Mouse (Mus musculus) brain, embryonic 14.5 days (tissue): ENCODE results near the gene Hoxb5. TPM values are rescaled to one million over a fixed set of nuclear protein-coding genes. Genes with fewer than 3 reads are reported as not detected.

Source experiments
- DNase-seq: peaks from one replicate; pipeline ENCODE4 v3.0.0-alpha.2; 2011; ENCODE audit warnings: low read depth
- CTCF ChIP-seq: fragments of 200-500 bp; IDR thresholded peaks from 2 replicates; pipeline ENCODE4 v1.5.1; 2012; ENCODE audit warnings: inconsistent platforms, mild to moderate bottlenecking, moderate library complexity, borderline replicate concordance; ENCODE audit not compliant: insufficient read depth, insufficient read length; ENCODE audit errors: extremely low read depth
- POLR2A ChIP-seq: fragments of 200-500 bp; IDR thresholded peaks from 2 replicates; pipeline ENCODE4 v1.6.1; 2012; ENCODE audit warnings: mild to moderate bottlenecking, inconsistent platforms, borderline replicate concordance; ENCODE audit not compliant: poor library complexity, insufficient read depth, insufficient read length, severe bottlenecking; ENCODE audit errors: extremely low read depth
- polyA plus RNA-seq: library from polyadenylated mRNA; depleted of rRNA; stranded (reverse); fragments of >200 nt; gene quantifications from 2 replicates; pipeline ENCODE4 v1.2.3, GENCODE M21; 2012

The Hoxb5 gene
- polyA plus RNA-seq, 1 experiment = 43.9 TPM

GRCm38 (mm10) chr11:96284774-96285734 is 18.1 kb upstream of the Hoxb5 start:
- no peak for DNase-seq
- TF ChIP-seq POLR2A (no peak), CTCF (no peak)

DNA sequence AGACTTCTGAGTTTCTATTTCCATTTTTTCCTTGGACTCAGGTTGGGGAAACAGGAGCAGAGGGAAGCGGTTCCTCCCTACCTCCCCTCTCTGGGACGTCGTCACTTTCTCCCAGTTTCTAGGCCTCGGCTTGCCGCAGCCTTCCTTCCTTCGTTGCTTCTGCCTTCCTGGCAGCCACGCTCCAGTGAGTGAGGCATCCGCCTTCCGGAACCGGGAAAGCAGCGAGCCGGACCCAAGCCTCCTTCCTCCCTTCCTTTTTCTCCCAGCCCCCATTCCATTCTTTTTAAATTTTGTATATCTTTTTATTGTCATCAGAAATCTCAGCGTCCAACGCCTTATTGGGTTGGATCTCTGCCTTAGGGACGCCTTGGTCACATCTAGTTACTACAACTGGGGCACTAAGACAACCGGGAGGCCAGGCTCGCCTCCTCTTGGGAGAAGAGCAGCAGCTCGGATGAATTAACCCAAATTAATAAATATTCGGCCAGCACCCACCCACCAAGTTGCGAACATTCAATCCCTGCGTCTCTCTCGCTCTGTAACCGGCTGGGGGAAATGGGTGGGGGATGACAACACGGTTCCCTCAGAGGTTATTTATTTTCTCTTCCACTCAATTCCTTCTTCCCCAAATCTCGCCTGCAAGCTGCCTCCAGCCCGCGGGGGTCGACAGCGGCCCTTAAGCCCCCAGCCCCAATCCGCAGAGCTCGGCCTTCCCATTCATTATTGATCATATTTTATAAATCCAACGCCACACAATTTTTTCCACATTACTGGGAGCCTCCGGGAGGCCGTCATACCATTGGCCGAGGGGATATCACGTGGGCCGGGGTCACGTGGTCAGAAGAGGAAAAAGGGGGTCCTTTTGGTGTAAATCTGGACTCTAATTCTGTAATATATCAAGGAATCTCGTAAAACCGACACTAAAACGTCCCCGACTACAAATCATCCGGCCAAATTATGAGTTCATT is 17.1 kb upstream of the Hoxb5 start, which contains the start of gene Hoxb7:
Hoxb7 (plus strand) TSS at position 853 of the 968 bp plus-strand sequence.
- DNase-seq = no peak
- TF ChIP-seq CTCF (no peak), POLR2A (no peak)

DNA sequence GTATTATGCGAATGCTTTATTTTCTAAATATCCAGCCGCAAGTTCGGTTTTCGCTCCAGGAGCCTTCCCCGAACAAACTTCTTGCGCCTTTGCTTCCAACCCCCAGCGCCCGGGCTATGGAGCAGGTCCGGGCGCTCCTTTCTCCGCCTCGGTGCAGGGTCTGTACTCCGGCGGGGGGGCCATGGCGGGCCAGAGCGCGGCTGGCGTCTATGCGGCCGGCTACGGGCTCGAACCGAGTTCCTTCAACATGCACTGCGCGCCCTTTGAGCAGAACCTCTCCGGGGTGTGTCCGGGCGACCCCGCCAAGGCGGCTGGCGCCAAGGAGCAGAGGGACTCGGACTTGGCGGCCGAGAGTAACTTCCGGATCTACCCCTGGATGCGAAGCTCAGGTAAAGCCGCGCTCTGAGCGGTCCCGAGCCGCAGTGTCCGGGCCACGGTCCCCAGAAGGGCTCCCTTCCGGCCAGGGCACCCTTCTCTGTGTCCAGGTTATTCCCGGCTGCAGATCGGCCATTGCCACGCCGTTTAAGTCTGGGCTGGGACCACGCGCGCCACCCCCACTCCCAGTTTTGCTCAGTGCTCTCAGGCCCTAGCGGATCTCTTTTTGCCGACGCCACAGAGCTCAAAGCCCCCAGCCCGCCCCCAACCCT is 16.3 kb upstream of the Hoxb5 start:
- no peak for DNase-seq
- TF ChIP-seq CTCF (no peak), POLR2A (no peak)

- TF ChIP-seq CTCF (no peak), POLR2A (no peak)
- no peak for DNase-seq
These were observed 15.7 kb upstream of the Hoxb5 start for GRCm38 (mm10) chr11:96287411-96287810.

DNA sequence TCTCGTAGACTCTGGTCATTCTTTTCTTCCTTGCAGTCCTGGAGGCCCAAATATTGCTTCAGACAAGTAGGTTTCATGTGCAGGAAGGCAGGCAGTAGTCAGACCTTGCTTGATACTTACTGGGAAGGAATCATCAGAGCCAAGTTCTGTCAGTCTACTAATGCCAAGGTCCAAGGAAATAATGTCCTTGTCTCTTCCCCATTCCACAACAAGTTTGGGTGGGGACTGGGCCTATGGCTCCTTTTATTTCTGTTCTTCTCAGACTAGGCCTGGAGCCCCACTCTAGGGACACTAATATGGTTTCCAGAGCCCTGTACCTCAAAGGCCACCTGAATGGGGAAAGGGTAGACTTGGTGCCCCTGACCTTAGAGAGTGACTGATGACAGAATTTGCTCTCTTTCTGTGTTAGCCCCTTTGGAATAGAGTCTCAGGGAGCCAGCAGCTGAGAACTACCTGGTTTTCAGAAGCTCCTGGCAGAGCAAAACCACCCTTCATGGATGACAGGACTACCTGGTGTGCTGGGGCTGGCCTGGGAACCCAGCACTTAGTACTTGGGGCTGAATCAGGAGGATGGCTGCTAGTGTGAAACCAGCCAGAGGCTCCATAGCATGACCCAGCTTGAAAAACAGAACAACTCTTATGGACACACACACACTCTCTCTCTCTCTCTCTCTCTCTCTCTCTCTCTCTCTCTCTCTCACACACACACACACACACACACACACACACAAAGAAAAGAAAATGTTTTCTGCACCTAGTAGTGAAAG is 14.5 kb upstream of the Hoxb5 start:
- DNase-seq = no peak
- TF ChIP-seq POLR2A (no peak), CTCF (no peak)

- TF ChIP-seq POLR2A = no peak
- no peak for TF ChIP-seq CTCF
- no peak for DNase-seq
These were observed 13.8 kb upstream of the Hoxb5 start for GRCm38 (mm10) chr11:96289293-96289692.

DNA sequence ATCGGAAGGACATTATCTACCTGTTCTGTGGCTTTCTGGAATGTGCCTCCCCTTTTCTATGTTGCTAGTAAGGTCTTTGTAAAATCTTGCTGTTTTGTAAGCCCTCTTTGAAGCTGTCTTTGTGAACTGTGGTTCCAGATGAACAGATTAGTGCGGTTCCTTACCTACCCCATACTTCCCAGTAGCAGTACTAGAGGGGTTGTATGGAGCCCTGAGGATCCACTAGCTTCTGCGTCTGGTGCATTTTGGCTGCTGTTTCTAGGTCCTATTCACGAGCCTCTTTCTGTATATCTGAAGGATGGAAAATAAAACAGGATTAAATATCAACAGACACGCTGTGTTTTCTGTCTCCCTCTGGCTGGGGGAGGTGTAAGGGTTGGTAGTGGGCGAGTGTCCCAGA is 13.3 kb upstream of the Hoxb5 start:
- no peak for TF ChIP-seq POLR2A
- no peak for TF ChIP-seq CTCF
- DNase-seq = no peak

- TF ChIP-seq POLR2A (no peak), CTCF (no peak)
- no peak for DNase-seq
These were observed 12.3 kb upstream of the Hoxb5 start for GRCm38 (mm10) chr11:96290705-96291355.

GRCm38 (mm10) chr11:96291681-96292564 is 11.2 kb upstream of the Hoxb5 start, which contains the start of gene Hoxb6:
Gene Hoxb6, plus strand, starts transcription at chr11:96292476.
- DNase-seq = no peak
- TF ChIP-seq CTCF (no peak), POLR2A (no peak)

DNA sequence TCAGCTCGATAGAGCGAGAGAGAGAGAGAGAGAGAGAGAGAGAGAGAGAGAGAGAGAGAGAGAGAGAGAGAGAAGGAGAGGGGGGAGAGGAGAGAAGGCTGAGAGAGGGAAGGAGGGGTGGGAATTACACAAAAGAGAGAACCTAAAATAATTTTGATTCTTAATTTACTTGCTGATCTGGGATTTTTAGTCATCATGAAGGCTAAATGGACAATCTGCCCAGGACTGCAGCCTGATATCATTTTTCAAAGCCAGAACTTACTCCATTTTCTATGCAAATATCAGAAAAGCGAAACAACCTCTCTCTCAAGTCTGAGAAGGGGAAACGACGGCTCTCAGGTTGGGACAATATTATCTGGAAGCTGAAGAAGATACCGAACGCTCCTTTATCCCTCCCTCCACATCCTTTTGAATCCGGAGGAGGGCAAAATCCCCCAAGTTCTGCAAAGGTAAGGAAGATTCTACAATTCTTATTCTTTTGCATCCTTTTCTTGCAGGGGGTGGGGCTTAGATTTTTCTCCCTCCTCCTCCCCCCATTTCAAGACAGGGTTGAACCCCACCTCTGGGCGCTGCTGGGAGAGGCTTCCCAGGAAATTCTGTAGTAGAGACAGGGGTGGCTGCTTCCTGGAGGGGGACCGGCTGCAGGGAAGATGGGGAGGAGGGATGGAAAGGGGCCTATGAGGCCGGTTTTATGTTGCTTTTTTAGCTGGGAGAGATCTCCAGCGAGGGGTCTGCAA is 10.4 kb upstream of the Hoxb5 start:
- DNase-seq = no peak

More for the DNA sequence above, 10.4 kb upstream of the Hoxb5 start:
- TF ChIP-seq POLR2A = no peak
- no peak for TF ChIP-seq CTCF
